Mouse (Mus musculus) forebrain, embryonic 16.5 days (tissue): ENCODE data around the gene A630001G21Rik. TPM values are rescaled to one million over a fixed set of nuclear protein-coding genes. Genes with fewer than 3 reads are reported as not detected.

Experiments
- ATAC-seq: fragments of 200-750 bp; cut with Nextera tagmentation; 2 replicates; pipeline ENCODE4 v1.8.0; 2017; ENCODE audit warnings: mild to moderate bottlenecking, moderate library complexity
- H3K27ac ChIP-seq: fragments of 300-500 bp; sonication (generic); 2 replicates; pipeline ENCODE4 v1.5.1; 2014; ENCODE audit warnings: low read length, control low read depth
- H3K27me3 ChIP-seq: fragments of 300-500 bp; sonication (generic); replicated peaks from 2 replicates; pipeline ENCODE4 v1.6.1; 2014; ENCODE audit warnings: low read length; ENCODE audit not compliant: control insufficient read depth, insufficient read depth
- H3K36me3 ChIP-seq: fragments of 300-500 bp; sonication (generic); 2 replicates; pipeline ENCODE4 v1.6.1; 2014; ENCODE audit not compliant: control insufficient read depth, insufficient read depth
- H3K4me1 ChIP-seq: fragments of 300-500 bp; sonication (generic); replicated peaks from 2 replicates; pipeline ENCODE4 v1.6.1; 2014; ENCODE audit warnings: low read length; ENCODE audit not compliant: control insufficient read depth, insufficient read depth
- H3K4me2 ChIP-seq: fragments of 300-500 bp; sonication (generic); 2 replicates; pipeline ENCODE4 v1.6.1; 2014; ENCODE audit warnings: mild to moderate bottlenecking, low read length, control low read depth
- H3K4me3 ChIP-seq: fragments of 300-500 bp; sonication (generic); replicated peaks from 2 replicates; pipeline ENCODE4 v1.5.1; 2014; ENCODE audit warnings: mild to moderate bottlenecking, low read length, control low read depth
- H3K9ac ChIP-seq: fragments of 300-500 bp; sonication (generic); replicated peaks from 2 replicates; pipeline ENCODE4 v1.6.1; 2014; ENCODE audit warnings: low read depth, low read length, control low read depth
- H3K9me3 ChIP-seq: fragments of 300-500 bp; sonication (generic); 2 replicates; pipeline ENCODE4 v1.6.1; 2016; ENCODE audit warnings: low read length; ENCODE audit not compliant: control insufficient read depth
- WGBS: fragments of 180-500 bp; shearing (Covaris S2); extraction: QIAGEN DNeasy Blood & Tissue Kit; methylation state at CpG from one replicate; pipeline ENCODE4 v1.1.7; 2014; 5-methylcytosine and 5-hydroxymethylcytosine counted together
- polyA plus RNA-seq: library from polyadenylated mRNA; unstranded; fragments of >200 nt; fragmentation: Nextera tagmentation; extraction: Ambion mirVana; gene quantifications from 2 replicates; pipeline ENCODE4 v1.2.1, GENCODE M21; 2015

A630001G21Rik gene
- polyA plus RNA-seq, 1 experiment from 2014 or later = 0.32 TPM

- Histone ChIP-seq H3K27ac (no peak overlapping the region), H3K4me1 (0 out of 2 replicates have a peak, but pooled peaks cover 2% of the 10 kb centered on the region), H3K4me3 (no peak overlapping the region), H3K4me2 (no peak overlapping the region), H3K9ac (no peak overlapping the region), H3K27me3 (no peaks in the 10 kb centered on the region), H3K9me3 (no peaks in the 10 kb centered on the region), H3K36me3 (no peaks in the 10 kb centered on the region)
- ATAC-seq = no peak
- 67% methylated on average over 5 of the region's 5 CpGs for WGBS
These were observed 36.1 kb downstream of the A630001G21Rik start for GRCm38 (mm10) chr1:85742333-85742732.

DNA sequence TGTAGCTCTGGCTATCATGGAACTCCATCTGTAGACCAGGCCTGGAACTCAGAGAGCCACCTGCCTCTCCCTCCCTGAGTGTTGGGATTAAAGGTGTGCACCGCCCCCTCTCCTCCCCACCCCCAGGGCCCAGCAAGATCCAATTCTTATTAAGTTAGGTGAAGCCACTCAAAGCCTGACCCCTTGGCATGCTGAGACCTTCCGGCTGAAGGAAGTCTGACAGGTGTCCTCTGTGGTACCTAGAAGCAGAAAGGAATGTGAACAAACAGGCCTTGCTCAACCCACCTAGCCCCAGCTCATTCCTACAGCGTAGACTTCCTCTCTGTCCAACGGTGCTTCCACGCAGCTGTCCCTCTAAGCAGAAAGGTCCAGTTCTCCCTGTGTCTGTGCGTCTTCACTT, 37.5 kb downstream of the A630001G21Rik start:
- Histone ChIP-seq H3K36me3 (no peaks in the 10 kb centered on the region), H3K9me3 (no peaks in the 10 kb centered on the region), H3K4me1 (0 out of 2 replicates have a peak, but pooled peaks cover 2% of the 10 kb centered on the region), H3K27ac (no peak overlapping the region), H3K9ac (no peak overlapping the region), H3K27me3 (no peaks in the 10 kb centered on the region), H3K4me3 (no peak overlapping the region), H3K4me2 (no peak overlapping the region)
- WGBS = 90% methylated on average over 6 of the region's 6 CpGs
- no peak for ATAC-seq

GRCm38 (mm10) chr1:85739819-85740218, 38.6 kb downstream of the A630001G21Rik start:
- Histone ChIP-seq H3K27me3 (no peaks in the 10 kb centered on the region), H3K9ac (no peak overlapping the region), H3K9me3 (no peaks in the 10 kb centered on the region), H3K4me1 (0 out of 2 replicates have a peak, but pooled peaks cover 2% of the 10 kb centered on the region), H3K36me3 (no peaks in the 10 kb centered on the region), H3K4me2 (no peak overlapping the region), H3K27ac (no peak overlapping the region), H3K4me3 (no peak overlapping the region)
- no peak for ATAC-seq

GRCm38 (mm10) chr1:85739000-85739399, 39.4 kb downstream of the A630001G21Rik start:
- Histone ChIP-seq H3K9me3 (no peaks in the 10 kb centered on the region), H3K4me3 (no peak overlapping the region), H3K9ac (no peak overlapping the region), H3K27ac (no peak overlapping the region), H3K4me2 (no peak overlapping the region), H3K36me3 (no peaks in the 10 kb centered on the region), H3K4me1 (0 out of 2 replicates have a peak, but pooled peaks cover 2% of the 10 kb centered on the region), H3K27me3 (no peaks in the 10 kb centered on the region)
- ATAC-seq = no peak
- WGBS = 96% methylated on average over 4 of the region's 4 CpGs

DNA sequence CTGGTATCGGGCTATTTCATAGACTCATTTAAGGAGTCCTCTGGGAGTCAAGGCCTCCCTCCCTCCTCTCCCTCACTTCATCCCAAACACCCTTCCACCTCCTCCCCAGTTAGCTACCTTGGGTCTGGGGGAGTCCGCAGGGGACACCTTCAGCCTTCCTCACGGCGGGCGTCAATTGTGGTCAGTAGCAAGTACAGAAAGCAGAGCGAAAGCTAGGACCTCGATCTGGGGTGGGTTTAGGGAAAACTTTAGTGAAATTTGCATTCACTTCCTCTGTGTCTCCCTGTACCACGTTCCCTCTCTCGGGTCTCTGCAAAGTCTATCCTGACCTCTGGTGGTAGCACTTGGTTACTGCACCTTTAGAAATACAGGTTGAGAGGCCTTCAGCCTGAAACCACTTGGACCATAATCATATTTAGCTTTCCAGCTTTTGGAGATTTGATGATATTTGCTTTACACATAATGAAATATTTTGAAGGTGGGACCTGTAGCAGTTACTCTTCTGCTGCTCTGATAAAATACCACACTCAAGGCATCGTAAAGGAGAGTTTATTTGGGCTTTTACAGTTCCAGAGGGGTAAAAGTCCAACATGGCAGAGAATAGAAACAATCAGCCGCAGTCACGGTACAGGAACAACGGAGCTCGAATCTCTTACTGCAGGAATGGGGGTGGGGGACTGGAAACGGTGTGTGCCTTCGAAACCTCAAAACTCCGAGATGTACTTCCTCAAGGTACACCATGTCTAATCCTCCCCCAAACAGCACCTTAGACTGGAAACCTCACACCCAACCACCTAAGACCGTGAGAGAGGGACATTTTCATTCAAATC, 41.9 kb downstream of the A630001G21Rik start:
- Histone ChIP-seq H3K4me1 (no peaks in the 10 kb centered on the region), H3K27ac (no peak overlapping the region), H3K9ac (no peak overlapping the region), H3K36me3 (no peaks in the 10 kb centered on the region), H3K9me3 (no peaks in the 10 kb centered on the region), H3K27me3 (no peaks in the 10 kb centered on the region), H3K4me2 (peak overlapping the region; percentile 30; the same call in 1 of the 2 replicates), H3K4me3 (no peak overlapping the region)
- WGBS = 37% methylated on average over 18 of the region's 18 CpGs
- ATAC-seq = peak; percentile 64

GRCm38 (mm10) chr1:85735463-85736123, 42.9 kb downstream of the A630001G21Rik start:
- H3K4me3 ChIP-seq = no peak overlapping the region
- WGBS = 82% methylated on average over 13 of the region's 13 CpGs
- H3K4me2 ChIP-seq = no peak overlapping the region
- no peak overlapping the region for H3K9ac ChIP-seq
- H3K27me3 ChIP-seq = no peaks in the 10 kb centered on the region
- H3K36me3 ChIP-seq = no peaks in the 10 kb centered on the region
- H3K4me1 ChIP-seq = no peaks in the 10 kb centered on the region
- H3K9me3 ChIP-seq = no peaks in the 10 kb centered on the region
- ATAC-seq = no peak
- H3K27ac ChIP-seq = no peak overlapping the region

DNA sequence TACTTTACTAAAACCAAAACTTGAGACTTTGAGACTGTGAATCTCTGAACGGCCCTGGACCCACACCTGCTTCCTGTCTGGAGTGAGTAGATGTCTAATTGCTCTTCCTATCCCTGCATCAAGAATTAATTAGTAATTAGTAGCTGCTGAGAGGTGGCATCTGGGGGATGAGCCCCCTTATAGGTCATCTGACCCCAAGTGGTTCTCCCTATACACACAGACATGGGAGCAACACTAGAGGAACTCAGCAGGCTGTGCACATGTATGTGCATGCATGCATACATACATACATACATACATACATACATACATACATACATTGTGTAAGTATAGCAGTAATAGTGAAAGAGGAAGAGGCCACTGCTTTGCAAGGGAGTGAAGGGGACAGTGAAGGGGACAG, 43.9 kb downstream of the A630001G21Rik start:
- H3K27me3 ChIP-seq = no peaks in the 10 kb centered on the region
- H3K36me3 ChIP-seq = no peaks in the 10 kb centered on the region
- H3K27ac ChIP-seq = no peak overlapping the region
- H3K9ac ChIP-seq = no peak overlapping the region
- no peaks in the 10 kb centered on the region for H3K4me1 ChIP-seq
- no peak overlapping the region for H3K4me2 ChIP-seq
- ATAC-seq = no peak
- WGBS = 63% methylated on average over 1 of the region's 1 CpGs
- no peaks in the 10 kb centered on the region for H3K9me3 ChIP-seq
- H3K4me3 ChIP-seq = no peak overlapping the region

- 92% methylated on average over 3 of the region's 3 CpGs for WGBS
These were observed 45.9 kb downstream of the A630001G21Rik start for GRCm38 (mm10) chr1:85732581-85732980.

GRCm38 (mm10) chr1:85730471-85730870, 48.0 kb downstream of the A630001G21Rik start:
- Histone ChIP-seq H3K27me3 (no peaks in the 10 kb centered on the region), H3K9me3 (no peaks in the 10 kb centered on the region; the same call in 1 of the 2 replicates), H3K9ac (no peak overlapping the region), H3K27ac (no peak overlapping the region), H3K4me2 (no peak overlapping the region), H3K4me3 (no peak overlapping the region), H3K4me1 (no peaks in the 10 kb centered on the region), H3K36me3 (no peaks in the 10 kb centered on the region)
- 89% methylated on average over 6 of the region's 6 CpGs for WGBS
- no peak for ATAC-seq

More at GRCm38 (mm10) chr1:85732581-85732980, 45.9 kb downstream of the A630001G21Rik start:
- Histone ChIP-seq H3K4me3 (no peak overlapping the region), H3K27ac (no peak overlapping the region), H3K9me3 (no peaks in the 10 kb centered on the region; the same call in 1 of the 2 replicates), H3K27me3 (no peaks in the 10 kb centered on the region), H3K36me3 (no peaks in the 10 kb centered on the region), H3K4me1 (no peaks in the 10 kb centered on the region), H3K4me2 (no peak overlapping the region), H3K9ac (no peak overlapping the region)
- no peak for ATAC-seq
